Mouse (Mus musculus) T-cell, adult 2 months (primary cell): ENCODE results near the gene Mtrex.

Experiments used
- DNase-seq: peaks from one replicate; pipeline ENCODE4 v3.0.0; 2022; ENCODE audit warnings: low spot score

Gene Mtrex

GRCm38 (mm10) chr13:112867381-112867780, 59.8 kb downstream of the Mtrex start:
- no peak for DNase-seq

GRCm38 (mm10) chr13:112866782-112867181, 60.4 kb downstream of the Mtrex start:
- DNase-seq = no peak

GRCm38 (mm10) chr13:112862978-112863677, 64.1 kb downstream of the Mtrex start:
- DNase-seq = no peak

- no peak for DNase-seq
Measured at GRCm38 (mm10) chr13:112862342-112862741, 64.9 kb downstream of the Mtrex start.

GRCm38 (mm10) chr13:112861825-112862306, 65.3 kb downstream of the Mtrex start:
- DNase-seq = no peak

- no peak for DNase-seq
Measured at GRCm38 (mm10) chr13:112860911-112861310, 66.3 kb downstream of the Mtrex start.

- DNase-seq = no peak
Measured at GRCm38 (mm10) chr13:112860370-112860769, 66.8 kb downstream of the Mtrex start.

GRCm38 (mm10) chr13:112859574-112860134, 67.5 kb downstream of the Mtrex start:
- no peak for DNase-seq

- no peak for DNase-seq
Measured at GRCm38 (mm10) chr13:112857921-112858320, 69.3 kb downstream of the Mtrex start.

- DNase-seq = no peak
Measured at GRCm38 (mm10) chr13:112854402-112854801, 72.8 kb downstream of the Mtrex start.

- no peak for DNase-seq
Measured at GRCm38 (mm10) chr13:112853710-112854316, 73.4 kb downstream of the Mtrex start.

- DNase-seq = no peak
Measured at GRCm38 (mm10) chr13:112845931-112846330, 81.3 kb downstream of the Mtrex start.

- no peak for DNase-seq
Measured at GRCm38 (mm10) chr13:112840241-112841087, 86.7 kb downstream of the Mtrex start.

- no peak for DNase-seq
Measured at GRCm38 (mm10) chr13:112838562-112839232, 88.5 kb downstream of the Mtrex start.

GRCm38 (mm10) chr13:112837621-112838155, 89.5 kb downstream of the Mtrex start:
- no peak for DNase-seq

- DNase-seq = no peak
Measured at GRCm38 (mm10) chr13:112836951-112837350, 90.2 kb downstream of the Mtrex start.

- DNase-seq = no peak
Measured at GRCm38 (mm10) chr13:112835113-112835512, 92.1 kb downstream of the Mtrex start.

GRCm38 (mm10) chr13:112833895-112834263, 93.3 kb downstream of the Mtrex start:
- DNase-seq = no peak

GRCm38 (mm10) chr13:112833253-112833894, 93.8 kb downstream of the Mtrex start:
- no peak for DNase-seq

GRCm38 (mm10) chr13:112832589-112832988, 94.6 kb downstream of the Mtrex start:
- no peak for DNase-seq

- DNase-seq = no peak
Measured at GRCm38 (mm10) chr13:112829619-112830018, 97.6 kb downstream of the Mtrex start.
